Mouse (Mus musculus) hindbrain, embryonic 12.5 days (tissue): ENCODE data around the gene Axin2. TPM values are rescaled to one million over a fixed set of nuclear protein-coding genes. Genes with fewer than 3 reads are reported as not detected.
"Not testable (repeated sequence)": the region's sequence is repeated elsewhere in the genome, so short reads cannot be mapped to it uniquely, and the experiment has no call there.

Source experiments
- ATAC-seq: fragments of 200-750 bp; cut with Nextera tagmentation; 2 replicates; pipeline ENCODE4 v1.8.0; 2017; ENCODE audit warnings: moderate TSS enrichment; ENCODE audit not compliant: low FRiP score
- H3K27ac ChIP-seq: fragments of 300-500 bp; sonication (generic); 2 replicates; pipeline ENCODE4 v1.5.1; 2016; ENCODE audit warnings: mild to moderate bottlenecking
- H3K27me3 ChIP-seq: fragments of 300-500 bp; sonication (generic); 2 replicates; pipeline ENCODE4 v1.6.1; 2016; ENCODE audit warnings: mild to moderate bottlenecking
- H3K36me3 ChIP-seq: fragments of 300-500 bp; sonication (generic); 2 replicates; pipeline ENCODE4 v1.6.1; 2016; ENCODE audit warnings: mild to moderate bottlenecking
- H3K4me1 ChIP-seq: fragments of 300-500 bp; sonication (generic); 2 replicates; pipeline ENCODE4 v1.6.1; 2016
- H3K4me2 ChIP-seq: fragments of 300-500 bp; sonication (generic); replicated peaks from 2 replicates; pipeline ENCODE4 v1.6.1; 2016; ENCODE audit warnings: mild to moderate bottlenecking
- H3K4me3 ChIP-seq: fragments of 300-500 bp; sonication (generic); 2 replicates; pipeline ENCODE4 v1.5.1; 2016; ENCODE audit warnings: mild to moderate bottlenecking
- H3K9ac ChIP-seq: fragments of 300-500 bp; sonication (generic); 2 replicates; pipeline ENCODE4 v1.6.1; 2016; ENCODE audit warnings: mild to moderate bottlenecking, moderate library complexity
- H3K9me3 ChIP-seq: fragments of 300-500 bp; sonication (generic); replicated peaks from 2 replicates; pipeline ENCODE4 v1.6.1; 2016; ENCODE audit warnings: mild to moderate bottlenecking
- WGBS: fragments of 180-500 bp; shearing (Covaris S2); methylation state at CpG from one replicate; pipeline ENCODE4 v1.1.7; 2016; 5-methylcytosine and 5-hydroxymethylcytosine counted together
- polyA plus RNA-seq: library from polyadenylated mRNA; unstranded; fragments of >200 nt; fragmentation: Nextera tagmentation; extraction: Ambion mirVana; gene quantifications from 2 replicates; pipeline ENCODE4 v1.2.1, GENCODE M21; 2016

Gene Axin2
- polyA plus RNA-seq, result 17.5 and 20.3 TPM in 2 replicates

DNA sequence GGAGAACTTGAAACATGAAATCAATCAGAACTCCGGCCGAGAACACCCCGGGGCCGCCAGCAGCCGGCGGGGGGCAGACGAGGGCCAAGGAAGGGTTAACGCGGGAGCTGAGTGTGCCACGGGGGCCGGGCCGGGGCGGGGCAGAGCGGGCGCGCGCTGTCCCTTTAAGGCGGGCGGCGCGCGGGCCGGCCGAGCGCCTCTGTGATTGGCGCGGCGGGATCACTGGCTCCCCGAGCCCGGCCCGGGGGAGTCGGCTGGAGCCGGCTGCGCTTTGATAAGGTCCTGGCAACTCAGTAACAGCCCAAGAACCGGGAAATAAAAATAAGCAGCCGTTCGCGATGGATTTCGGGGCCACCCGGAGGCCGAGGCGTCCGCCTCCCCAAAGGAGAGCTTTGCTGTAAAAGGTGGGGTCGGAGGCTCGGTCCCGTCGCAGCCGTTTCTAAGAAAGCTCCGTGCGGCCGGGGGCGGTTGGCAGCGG lies at the start of gene Axin2:
TSS of gene Axin2 (plus strand) at position 192 of the 478 bp plus-strand sequence.
- H3K9me3 ChIP-seq, result no peaks in the 10 kb centered on the region
- no peaks in the 10 kb centered on the region for H3K27me3 ChIP-seq
- under 1% methylated on average over 53 of the region's 53 CpGs for WGBS
- peak within 1 kb of the TSS; percentile 96 for H3K9ac ChIP-seq
- H3K4me1 ChIP-seq, result peaks cover 47% of the 10 kb centered on the region
- no peaks in the 10 kb centered on the region for H3K36me3 ChIP-seq
- H3K4me2 ChIP-seq, result peak within 1 kb of the TSS; percentile 79
- peak within 1 kb of the TSS; percentile 95 for H3K4me3 ChIP-seq
- ATAC-seq, result peak; percentile 92
- peak within 1 kb of the TSS; percentile 100 for H3K27ac ChIP-seq

DNA sequence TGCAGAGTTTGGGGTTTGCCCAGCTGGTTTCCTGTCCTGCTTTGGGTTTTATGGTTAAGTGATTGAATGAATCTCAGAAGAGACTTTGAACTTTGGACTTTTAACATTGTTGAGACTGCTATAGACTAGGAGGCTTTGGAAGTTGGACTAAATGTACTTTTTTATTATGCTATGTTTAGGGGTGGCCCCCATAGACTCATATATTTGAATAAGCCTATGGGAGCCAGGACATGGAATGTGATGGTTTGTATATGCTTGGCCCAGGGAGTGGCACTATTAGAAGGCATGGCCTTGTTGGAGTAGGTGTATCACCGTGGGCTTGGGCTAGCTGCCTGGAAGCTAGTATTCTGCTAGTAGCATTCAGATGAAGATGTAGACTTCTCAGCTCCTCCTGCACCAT lies 48.9 kb upstream of the Axin2 start:
- H3K27me3 ChIP-seq, H3K4me1 ChIP-seq, ATAC-seq, H3K36me3 ChIP-seq, H3K9ac ChIP-seq, H3K4me2 ChIP-seq, H3K27ac ChIP-seq, H3K4me3 ChIP-seq, H3K9me3 ChIP-seq: not testable (repeated sequence)
- WGBS, result 95% methylated on average over 1 of the region's 1 CpGs

DNA sequence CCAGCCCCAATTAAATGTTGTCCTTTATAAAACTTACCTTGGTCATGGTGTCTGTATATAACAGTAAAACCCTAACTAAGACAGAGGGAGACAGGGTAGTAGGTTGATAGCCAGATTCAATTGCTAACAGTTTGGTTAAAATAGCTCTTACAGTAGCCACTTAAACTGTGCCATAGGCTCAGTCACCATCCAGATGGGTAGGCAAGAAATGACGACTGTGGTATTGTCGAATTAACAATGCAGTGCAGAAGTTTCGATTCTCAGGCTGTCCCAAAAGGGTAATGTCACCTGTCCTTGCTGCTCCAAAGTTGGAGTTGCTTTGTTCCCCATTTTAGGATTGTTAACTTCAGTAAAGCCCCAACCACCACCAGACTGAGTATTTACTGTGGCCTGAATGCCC lies 48.4 kb upstream of the Axin2 start:
- no peak overlapping the region for H3K27ac ChIP-seq
- no peaks in the 10 kb centered on the region for H3K27me3 ChIP-seq
- no peak for ATAC-seq
- no peaks in the 10 kb centered on the region for H3K9me3 ChIP-seq
- H3K36me3 ChIP-seq, result no peaks in the 10 kb centered on the region
- no peak overlapping the region for H3K4me2 ChIP-seq
- WGBS, result 94% methylated on average over 3 of the region's 3 CpGs
- no peaks in the 10 kb centered on the region for H3K4me1 ChIP-seq
- H3K4me3 ChIP-seq, result no peak overlapping the region
- no peak overlapping the region for H3K9ac ChIP-seq

DNA sequence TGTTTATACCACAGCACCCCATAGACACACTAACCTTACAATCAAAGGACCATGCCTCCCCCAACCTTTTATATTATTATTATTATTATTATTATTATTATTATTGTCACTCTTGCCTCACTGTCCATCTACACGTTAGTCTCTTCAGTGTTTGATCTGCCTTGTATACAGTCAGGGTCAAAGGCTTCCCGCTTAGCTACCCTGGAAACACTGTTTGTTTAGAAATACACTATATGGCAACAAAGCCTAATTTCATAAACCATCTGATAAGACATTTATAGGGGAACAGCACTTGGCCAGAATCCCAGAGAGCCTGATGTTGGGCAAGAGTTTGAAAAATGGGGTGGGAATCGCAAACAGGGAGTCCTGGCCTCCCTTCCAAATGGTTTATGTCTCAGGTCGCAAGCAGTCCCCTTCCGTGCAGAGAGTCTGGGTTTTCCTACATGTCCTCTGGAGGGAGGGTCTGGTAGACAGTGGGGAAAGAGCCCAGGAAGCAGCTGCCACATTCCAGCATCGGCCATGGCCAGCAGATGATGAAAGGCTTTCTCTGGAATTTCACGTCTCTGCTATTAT lies 43.4 kb upstream of the Axin2 start:
- WGBS, result 87% methylated on average over 7 of the region's 7 CpGs

DNA sequence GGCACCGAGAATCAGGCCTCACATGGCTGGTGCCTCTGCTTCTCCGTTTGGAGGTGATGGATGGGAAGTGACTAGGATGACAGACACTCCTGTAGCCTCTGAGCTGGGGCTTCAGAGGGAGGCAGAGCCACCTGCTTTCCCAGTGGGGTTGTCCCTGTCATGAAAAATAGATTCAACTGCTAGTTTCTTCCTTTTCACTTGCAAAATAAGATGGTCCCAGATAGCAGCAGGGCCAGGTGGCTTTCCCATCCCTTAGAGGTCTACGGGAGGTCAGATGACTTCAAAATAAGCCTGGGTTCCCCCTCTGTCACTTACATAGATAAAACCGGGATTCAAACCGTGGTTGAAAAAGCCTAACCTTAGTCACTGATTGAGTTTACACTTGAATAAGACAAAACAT lies 42.6 kb upstream of the Axin2 start:
- Histone ChIP-seq H3K36me3 (no peaks in the 10 kb centered on the region), H3K9me3 (no peaks in the 10 kb centered on the region), H3K4me1 (no peaks in the 10 kb centered on the region), H3K27ac (no peak overlapping the region), H3K4me3 (no peak overlapping the region), H3K27me3 (no peaks in the 10 kb centered on the region), H3K9ac (no peak overlapping the region), H3K4me2 (no peak overlapping the region)
- 59% methylated on average over 5 of the region's 5 CpGs for WGBS
- no peak for ATAC-seq

More for the DNA sequence above, 43.4 kb upstream of the Axin2 start:
- no peak overlapping the region for H3K4me3 ChIP-seq
- no peaks in the 10 kb centered on the region for H3K9me3 ChIP-seq
- no peaks in the 10 kb centered on the region for H3K27me3 ChIP-seq
- H3K27ac ChIP-seq, result no peak overlapping the region
- no peaks in the 10 kb centered on the region for H3K4me1 ChIP-seq
- H3K4me2 ChIP-seq, result no peak overlapping the region
- ATAC-seq, result no peak
- H3K9ac ChIP-seq, result no peak overlapping the region
- H3K36me3 ChIP-seq, result no peaks in the 10 kb centered on the region

DNA sequence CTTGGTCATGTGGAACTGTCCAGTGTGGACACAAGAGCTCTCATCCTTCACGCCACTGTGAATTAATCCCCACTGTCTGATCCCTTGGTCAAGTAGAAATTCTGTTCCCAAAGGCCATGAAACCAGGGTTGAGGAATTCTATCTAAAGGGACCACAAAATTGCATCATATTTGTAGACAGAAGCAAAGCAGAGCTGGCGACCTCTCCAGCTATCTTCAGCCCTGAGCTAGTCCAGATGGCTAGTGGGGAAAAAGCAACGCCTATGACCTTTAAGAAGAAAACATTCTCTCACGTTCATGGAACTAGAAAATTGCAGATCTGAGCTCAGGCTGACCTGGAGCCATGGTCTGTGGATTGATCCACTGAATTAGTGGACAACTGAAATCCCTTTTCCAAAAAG lies 39.6 kb upstream of the Axin2 start:
- ATAC-seq, result no peak
- Histone ChIP-seq H3K36me3 (no peaks in the 10 kb centered on the region), H3K27ac (no peak overlapping the region), H3K4me3 (no peak overlapping the region), H3K4me1 (peaks cover under 1% of the 10 kb centered on the region; the same call in 1 of the 2 replicates), H3K27me3 (no peaks in the 10 kb centered on the region), H3K9me3 (no peaks in the 10 kb centered on the region), H3K9ac (no peak overlapping the region), H3K4me2 (no peak overlapping the region)
- WGBS, result 84% methylated on average over 4 of the region's 4 CpGs

DNA sequence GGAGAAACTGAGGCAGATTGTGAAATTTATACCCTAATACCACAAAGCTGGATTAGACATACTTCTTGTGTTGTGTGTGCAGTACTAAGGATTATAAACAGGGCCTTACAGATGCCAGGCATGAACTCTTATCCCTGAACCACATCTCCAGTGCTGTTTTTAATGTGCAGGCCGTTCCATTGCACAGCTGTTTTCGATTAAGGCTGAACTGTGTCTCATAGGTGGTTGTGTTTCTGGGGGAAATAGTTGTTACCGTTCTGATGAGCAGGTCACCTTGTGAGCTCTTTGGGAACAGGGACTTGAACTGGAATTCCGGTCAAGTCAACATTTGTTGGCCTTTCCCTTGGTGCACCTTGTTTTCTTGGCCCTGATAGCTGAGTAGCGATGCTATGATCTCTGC lies 38.5 kb upstream of the Axin2 start:
- no peak for ATAC-seq
- 79% methylated on average over 5 of the region's 5 CpGs for WGBS
- Histone ChIP-seq H3K4me3 (no peak overlapping the region), H3K27me3 (no peaks in the 10 kb centered on the region), H3K9me3 (no peaks in the 10 kb centered on the region), H3K36me3 (no peaks in the 10 kb centered on the region), H3K4me1 (peaks cover 3% of the 10 kb centered on the region; the same call in 1 of the 2 replicates), H3K9ac (no peak overlapping the region), H3K27ac (no peak overlapping the region), H3K4me2 (no peak overlapping the region)

DNA sequence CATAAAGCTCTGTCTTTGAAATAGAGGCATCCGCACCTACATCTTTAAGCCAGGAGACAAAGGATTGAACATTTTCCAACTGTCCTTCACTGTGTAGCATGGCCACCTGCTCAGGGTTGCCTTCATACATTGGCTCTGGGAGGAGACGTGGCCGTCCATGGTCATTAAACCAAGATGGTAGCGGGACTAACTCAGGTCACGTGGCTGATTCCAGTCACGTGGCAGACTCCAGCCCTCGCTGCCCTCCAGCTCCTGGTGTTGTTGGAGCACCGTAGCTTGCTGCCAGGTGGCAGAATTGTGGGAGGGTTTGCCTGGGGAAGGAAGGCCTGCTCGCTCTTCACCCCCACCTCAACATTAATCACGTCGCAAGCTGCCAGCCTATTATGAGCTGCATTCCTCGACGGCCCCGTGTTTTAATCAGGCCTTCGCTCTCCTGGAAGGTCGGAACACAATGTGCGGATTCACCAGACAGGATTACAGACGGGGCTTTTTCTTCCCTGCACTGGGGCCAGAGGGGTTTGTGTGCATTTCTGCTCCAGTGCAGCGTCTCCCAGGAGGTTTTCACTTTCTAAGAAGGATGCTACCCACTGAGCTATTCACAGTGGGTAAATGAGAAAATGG lies 34.8 kb upstream of the Axin2 start:
- Histone ChIP-seq H3K9me3 (no peaks in the 10 kb centered on the region), H3K4me3 (no peak overlapping the region), H3K36me3 (no peaks in the 10 kb centered on the region), H3K27me3 (no peaks in the 10 kb centered on the region), H3K4me2 (no peak overlapping the region), H3K27ac (peak overlapping the region; percentile 30; the same call in 1 of the 2 replicates), H3K9ac (no peak overlapping the region), H3K4me1 (peaks cover 6% of the 10 kb centered on the region)
- ATAC-seq, result no peak
- WGBS, result 40% methylated on average over 19 of the region's 19 CpGs

DNA sequence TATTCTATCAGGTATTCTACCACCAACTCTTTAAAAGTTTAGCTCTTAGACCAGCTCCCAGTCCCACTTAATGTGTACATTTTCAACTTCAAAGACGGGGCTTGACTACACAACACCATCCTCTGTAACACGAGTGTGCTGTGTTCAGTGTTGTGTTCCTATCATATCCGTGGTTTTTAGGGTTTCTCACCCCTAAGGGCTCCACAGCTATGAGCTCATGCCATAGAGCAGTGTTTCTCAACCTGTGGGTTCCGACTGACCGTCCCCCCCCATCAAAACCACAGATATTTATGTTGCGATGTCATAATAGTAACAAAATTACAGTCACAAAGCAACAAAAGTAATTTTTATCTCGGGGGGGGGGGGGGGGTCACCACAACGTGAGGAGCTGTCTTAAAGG lies 34.1 kb upstream of the Axin2 start:
- no peaks in the 10 kb centered on the region for H3K9me3 ChIP-seq
- no peak overlapping the region for H3K9ac ChIP-seq
- H3K4me1 ChIP-seq, result peaks cover 8% of the 10 kb centered on the region
- no peaks in the 10 kb centered on the region for H3K36me3 ChIP-seq
- no peak overlapping the region for H3K4me3 ChIP-seq
- 81% methylated on average over 8 of the region's 8 CpGs for WGBS
- H3K4me2 ChIP-seq, result no peak overlapping the region
- no peak overlapping the region for H3K27ac ChIP-seq
- no peak for ATAC-seq
- H3K27me3 ChIP-seq, result no peaks in the 10 kb centered on the region

DNA sequence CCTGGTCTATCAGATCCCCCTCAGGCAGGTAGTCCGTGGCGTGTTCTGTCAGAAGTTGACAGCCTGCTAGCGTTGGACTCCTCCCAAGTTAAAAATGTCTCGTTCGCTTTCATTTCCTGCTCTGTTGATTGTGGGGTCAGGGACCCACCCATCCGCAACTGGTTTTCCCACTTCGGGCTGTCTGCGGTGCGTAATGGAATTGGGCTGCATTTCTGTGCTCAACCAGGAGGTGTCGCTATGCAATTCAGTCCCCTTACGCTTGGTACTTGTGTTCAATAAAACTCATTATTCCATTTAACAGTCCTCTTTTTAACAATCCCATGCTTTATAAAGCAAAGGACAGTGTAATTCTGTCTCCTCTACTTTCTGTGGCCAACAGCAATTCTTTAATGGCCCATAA lies 31.0 kb upstream of the Axin2 start:
- peaks cover 6% of the 10 kb centered on the region; the same call in 1 of the 2 replicates for H3K27me3 ChIP-seq
- no peak overlapping the region for H3K9ac ChIP-seq
- WGBS, result 46% methylated on average over 11 of the region's 11 CpGs
- no peak overlapping the region for H3K4me2 ChIP-seq
- H3K27ac ChIP-seq, result no peak overlapping the region
- H3K36me3 ChIP-seq, result no peaks in the 10 kb centered on the region
- no peak overlapping the region for H3K4me3 ChIP-seq
- H3K9me3 ChIP-seq, result no peaks in the 10 kb centered on the region
- peaks cover 25% of the 10 kb centered on the region for H3K4me1 ChIP-seq
- no peak for ATAC-seq

DNA sequence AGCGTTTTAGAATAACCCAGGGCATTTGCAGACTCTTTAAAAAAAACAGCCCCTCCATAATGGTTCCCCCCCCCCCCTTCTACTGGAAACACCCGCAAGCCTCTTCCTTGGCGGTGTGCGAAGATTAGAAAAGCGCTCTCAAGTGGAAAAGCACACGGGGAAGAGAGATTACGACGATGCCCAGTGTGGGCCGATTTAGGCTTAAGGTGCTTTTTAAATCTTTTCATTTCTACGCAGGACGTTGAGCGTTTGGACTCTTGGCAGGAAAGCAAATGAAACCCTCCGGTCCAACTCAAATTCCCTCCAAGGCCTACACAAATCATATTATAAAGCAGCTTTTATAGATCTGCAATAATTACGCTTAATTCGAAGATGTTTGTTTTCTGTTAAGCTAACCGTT lies 29.6 kb upstream of the Axin2 start:
- Histone ChIP-seq H3K4me3 (peak overlapping the region; percentile 26), H3K27ac (peak overlapping the region; percentile 40; the same call in 1 of the 2 replicates), H3K4me2 (peak overlapping the region; percentile 60), H3K9ac (no peak overlapping the region), H3K9me3 (no peaks in the 10 kb centered on the region), H3K27me3 (peaks cover 9% of the 10 kb centered on the region; the same call in 1 of the 2 replicates), H3K4me1 (peaks cover 27% of the 10 kb centered on the region), H3K36me3 (no peaks in the 10 kb centered on the region)
- 26% methylated on average over 16 of the region's 16 CpGs for WGBS
- 0 out of 2 replicates have a peak, but pooled peaks have one; percentile 39 for ATAC-seq

DNA sequence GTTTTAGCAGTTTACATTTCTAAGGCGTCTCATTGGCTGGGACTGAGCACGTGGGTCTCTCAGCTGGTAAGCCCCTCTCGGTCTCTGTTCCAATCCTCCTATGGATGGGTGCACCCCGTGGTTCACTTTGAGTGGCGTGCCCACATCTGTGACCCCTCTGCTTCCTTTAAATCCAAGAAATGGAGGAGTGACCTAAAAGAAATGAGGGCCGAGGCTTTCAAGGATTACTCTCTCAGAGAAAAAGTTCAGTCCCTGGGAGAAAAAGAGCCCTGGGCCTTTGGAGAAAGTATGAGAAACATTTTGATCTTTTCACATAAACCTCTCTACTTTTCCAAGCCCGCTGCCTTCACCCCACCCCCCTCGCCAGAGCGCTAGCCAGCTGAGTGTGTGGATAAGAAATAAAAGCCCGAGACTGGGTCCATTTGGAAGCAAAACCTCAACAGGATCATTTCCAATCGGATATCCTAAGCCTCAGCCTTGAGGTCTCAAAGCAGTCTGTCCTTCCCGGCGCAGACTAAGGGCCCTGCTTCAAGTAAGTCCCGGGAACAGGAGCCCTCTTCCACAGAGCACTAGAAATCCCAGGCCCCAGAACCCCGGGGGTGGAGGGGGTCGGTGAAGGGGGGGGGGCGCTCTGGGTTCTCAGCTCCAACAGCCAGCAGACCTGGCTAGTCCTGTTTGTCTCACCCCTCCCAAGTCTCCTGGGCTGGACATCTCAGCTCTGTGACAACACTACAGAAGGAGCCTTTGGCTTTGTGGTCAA lies 28.9 kb upstream of the Axin2 start:
- Histone ChIP-seq H3K27me3 (peaks cover 9% of the 10 kb centered on the region; the same call in 1 of the 2 replicates), H3K9me3 (no peaks in the 10 kb centered on the region), H3K9ac (peak overlapping the region; percentile 39; the same call in 1 of the 2 replicates), H3K4me1 (peaks cover 25% of the 10 kb centered on the region), H3K4me2 (peak overlapping the region; percentile 60), H3K27ac (peak overlapping the region; percentile 49; the same call in 1 of the 2 replicates), H3K4me3 (peak overlapping the region; percentile 26), H3K36me3 (no peaks in the 10 kb centered on the region)
- WGBS, result under 1% methylated on average over 16 of the region's 17 CpGs
- ATAC-seq, result peak; percentile 93
